Mouse (Mus musculus) kidney, postnatal 0 days (tissue): ENCODE measurements at regions not wholly inside any gene's neighbourhood (a gene's known extent, or its start where the extent isn't known, plus 50 kb on each side); places are given as distances from the start of the nearest gene placed in this dataset.

Experiments
- ATAC-seq: fragments of 200-750 bp; cut with Nextera tagmentation; replicated peaks from 2 replicates; pipeline ENCODE4 v1.8.0; 2017; ENCODE audit warnings: low read depth, moderate number of reproducible peaks, moderate TSS enrichment, moderate library complexity; ENCODE audit not compliant: low FRiP score
- DNase-seq: peaks from one replicate; pipeline ENCODE4 v3.0.0-alpha.2; 2016; ENCODE audit warnings: low spot score
- H3K27ac ChIP-seq: fragments of 300-500 bp; sonication (generic); 2 replicates; pipeline ENCODE4 v1.5.1; 2014; ENCODE audit warnings: mild to moderate bottlenecking
- H3K27me3 ChIP-seq: fragments of 300-500 bp; sonication (generic); 2 replicates; pipeline ENCODE4 v1.6.1; 2014; ENCODE audit warnings: low read length, mixed read lengths; ENCODE audit not compliant: insufficient read depth
- H3K36me3 ChIP-seq: fragments of 300-500 bp; sonication (generic); 2 replicates; pipeline ENCODE4 v1.6.1; 2014; ENCODE audit warnings: low read length, mixed read lengths; ENCODE audit not compliant: insufficient read depth
- H3K4me1 ChIP-seq: fragments of 300-500 bp; sonication (generic); replicated peaks from 2 replicates; pipeline ENCODE4 v1.6.1; 2014; ENCODE audit warnings: antibody characterized with exemption, low read length, mixed read lengths; ENCODE audit not compliant: insufficient read depth
- H3K4me2 ChIP-seq: fragments of 300-500 bp; sonication (generic); 2 replicates; pipeline ENCODE4 v1.6.1; 2014; ENCODE audit warnings: mild to moderate bottlenecking, low read length, moderate library complexity, mixed read lengths
- H3K4me3 ChIP-seq: fragments of 300-500 bp; sonication (generic); replicated peaks from 2 replicates; pipeline ENCODE4 v1.5.1; 2014; ENCODE audit warnings: low read depth, low read length
- H3K9ac ChIP-seq: fragments of 300-500 bp; sonication (generic); 2 replicates; pipeline ENCODE4 v1.6.1; 2014; ENCODE audit warnings: low read depth, low read length
- H3K9me3 ChIP-seq: fragments of 300-500 bp; sonication (generic); replicated peaks from 2 replicates; pipeline ENCODE4 v1.6.1; 2016; ENCODE audit warnings: low read length, inconsistent platforms, mixed read lengths
- CTCF ChIP-seq: IDR thresholded peaks from 2 replicates; pipeline ENCODE4 v1.5.1; 2016; ENCODE audit warnings: antibody characterized with exemption, low read depth, mild to moderate bottlenecking, moderate library complexity
- WGBS: fragments of 180-500 bp; shearing (Covaris S2); extraction: QIAGEN DNeasy Blood & Tissue Kit; methylation state at CpG from one replicate; pipeline ENCODE4 v1.1.7; 2014; 5-methylcytosine and 5-hydroxymethylcytosine counted together

DNA sequence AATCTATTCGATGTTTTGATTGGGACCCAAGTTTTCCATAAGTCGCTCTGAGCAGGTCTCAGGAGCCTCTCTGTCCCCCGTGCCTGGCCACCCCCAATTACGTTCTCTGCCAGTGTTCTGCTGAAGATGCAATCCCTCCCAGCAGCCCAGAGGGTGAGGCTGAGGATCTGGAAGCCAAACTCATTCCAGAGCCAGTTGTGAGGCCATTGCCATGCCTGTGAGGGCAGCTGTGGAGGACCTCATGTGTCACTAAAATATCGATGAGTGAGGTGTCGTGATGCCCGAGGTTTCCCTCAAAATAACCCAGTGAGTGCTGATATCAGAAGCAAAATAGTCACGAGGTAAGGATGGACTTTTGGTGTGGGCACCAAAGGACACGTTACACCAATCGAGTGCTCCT is 93.1 kb upstream of the Mvb12b start:
- no peak for ATAC-seq
- H3K4me1 ChIP-seq = no peaks in the 10 kb centered on the region
- no peak overlapping the region for H3K4me2 ChIP-seq
- H3K9me3 ChIP-seq = no peaks in the 10 kb centered on the region
- WGBS = 80% methylated on average over 10 of the region's 10 CpGs
- DNase-seq = no peak
- no peak for TF ChIP-seq CTCF
- no peak overlapping the region for H3K4me3 ChIP-seq
- H3K27ac ChIP-seq = no peak overlapping the region
- no peaks in the 10 kb centered on the region for H3K36me3 ChIP-seq
- no peaks in the 10 kb centered on the region for H3K27me3 ChIP-seq
- H3K9ac ChIP-seq = no peak overlapping the region

GRCm38 (mm10) chr2:33979276-33979675 is 91.5 kb upstream of the Mvb12b start:
- no peaks in the 10 kb centered on the region for H3K36me3 ChIP-seq

DNA sequence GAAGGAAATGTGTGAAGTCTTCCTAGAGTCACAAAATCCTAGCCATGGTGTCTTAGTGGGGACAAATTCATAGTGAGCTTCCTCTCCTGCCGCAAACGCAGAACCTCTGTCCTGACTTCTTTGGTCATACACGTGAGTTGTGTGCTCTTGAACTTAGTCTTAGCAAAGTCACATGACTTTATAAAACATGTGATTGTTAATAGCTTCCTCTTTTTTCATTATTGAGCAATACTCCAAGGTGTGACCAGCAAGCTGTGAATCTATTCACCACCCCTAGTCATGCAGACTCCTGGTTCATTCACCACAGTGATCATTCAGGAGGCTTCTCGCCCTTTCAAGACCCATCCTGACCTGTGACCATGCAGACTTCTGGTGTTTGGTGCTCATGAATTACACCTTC is 90.8 kb upstream of the Mvb12b start:
- TF ChIP-seq CTCF = no peak
- Histone ChIP-seq H3K4me3 (no peak overlapping the region), H3K4me2 (no peak overlapping the region), H3K27me3 (no peaks in the 10 kb centered on the region), H3K36me3 (no peaks in the 10 kb centered on the region), H3K9ac (no peak overlapping the region), H3K4me1 (no peaks in the 10 kb centered on the region), H3K27ac (no peak overlapping the region), H3K9me3 (no peaks in the 10 kb centered on the region)
- no peak for DNase-seq
- no peak for ATAC-seq
- 82% methylated on average over 4 of the region's 4 CpGs for WGBS

More at GRCm38 (mm10) chr2:33979276-33979675, 91.5 kb upstream of the Mvb12b start:
- Histone ChIP-seq H3K4me1 (no peaks in the 10 kb centered on the region), H3K9me3 (no peaks in the 10 kb centered on the region), H3K27me3 (no peaks in the 10 kb centered on the region), H3K4me2 (no peak overlapping the region), H3K9ac (no peak overlapping the region), H3K27ac (no peak overlapping the region), H3K4me3 (no peak overlapping the region)
- TF ChIP-seq CTCF = peak; percentile 36
- ATAC-seq (no peak), DNase-seq (no peak)

- DNase-seq (no peak), ATAC-seq (no peak)
- no peaks in the 10 kb centered on the region for H3K27me3 ChIP-seq
- no peaks in the 10 kb centered on the region for H3K9me3 ChIP-seq
- no peak overlapping the region for H3K27ac ChIP-seq
- no peak for TF ChIP-seq CTCF
- no peak overlapping the region for H3K9ac ChIP-seq
- WGBS = 71% methylated on average over 20 of the region's 20 CpGs
- H3K4me3 ChIP-seq = no peak overlapping the region
- no peaks in the 10 kb centered on the region for H3K4me1 ChIP-seq
- H3K36me3 ChIP-seq = no peaks in the 10 kb centered on the region
- H3K4me2 ChIP-seq = no peak overlapping the region
Measured at GRCm38 (mm10) chr2:33977576-33978352, 90.0 kb upstream of the Mvb12b start.

- no peak overlapping the region for H3K4me3 ChIP-seq
- no peaks in the 10 kb centered on the region for H3K4me1 ChIP-seq
- H3K9ac ChIP-seq = no peak overlapping the region
- H3K27me3 ChIP-seq = no peaks in the 10 kb centered on the region
- 93% methylated on average over 5 of the region's 5 CpGs for WGBS
- ATAC-seq (no peak), DNase-seq (no peak)
- no peaks in the 10 kb centered on the region for H3K9me3 ChIP-seq
- H3K4me2 ChIP-seq = no peak overlapping the region
- TF ChIP-seq CTCF = no peak
- H3K36me3 ChIP-seq = no peaks in the 10 kb centered on the region
- H3K27ac ChIP-seq = no peak overlapping the region
Measured at GRCm38 (mm10) chr2:33977151-33977550, 89.4 kb upstream of the Mvb12b start.

DNA sequence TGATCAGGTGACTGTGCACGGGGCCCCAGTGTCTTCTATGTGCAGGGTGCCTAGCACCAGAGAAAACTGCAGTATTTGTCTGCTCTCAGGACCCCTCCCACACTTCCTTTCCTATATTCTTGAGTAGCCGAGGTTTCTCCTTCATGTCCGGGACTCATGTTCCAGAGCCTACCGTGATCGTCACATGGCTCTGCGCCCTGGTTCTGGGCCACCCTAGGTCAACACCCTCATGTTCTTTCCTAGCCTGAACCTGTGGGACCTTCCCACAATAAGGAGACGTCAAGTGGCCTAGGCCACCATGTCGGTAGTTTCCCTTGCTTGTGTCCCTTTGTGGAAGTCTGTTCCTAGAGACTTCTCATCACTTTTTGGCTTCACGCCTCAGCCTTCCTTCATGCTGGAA is 88.4 kb upstream of the Mvb12b start:
- no peak overlapping the region for H3K9ac ChIP-seq
- WGBS = 66% methylated on average over 9 of the region's 9 CpGs

More for the DNA sequence above, 88.4 kb upstream of the Mvb12b start:
- Histone ChIP-seq H3K36me3 (no peaks in the 10 kb centered on the region), H3K27ac (no peak overlapping the region), H3K9me3 (no peaks in the 10 kb centered on the region), H3K4me2 (peak overlapping the region; percentile 31), H3K4me3 (no peak overlapping the region), H3K4me1 (no peaks in the 10 kb centered on the region), H3K27me3 (no peaks in the 10 kb centered on the region)
- no peak for DNase-seq
- TF ChIP-seq CTCF = no peak
- no peak for ATAC-seq
